ENCODE assay signal across 17 mouse cellular contexts in the genomic region with DNA sequence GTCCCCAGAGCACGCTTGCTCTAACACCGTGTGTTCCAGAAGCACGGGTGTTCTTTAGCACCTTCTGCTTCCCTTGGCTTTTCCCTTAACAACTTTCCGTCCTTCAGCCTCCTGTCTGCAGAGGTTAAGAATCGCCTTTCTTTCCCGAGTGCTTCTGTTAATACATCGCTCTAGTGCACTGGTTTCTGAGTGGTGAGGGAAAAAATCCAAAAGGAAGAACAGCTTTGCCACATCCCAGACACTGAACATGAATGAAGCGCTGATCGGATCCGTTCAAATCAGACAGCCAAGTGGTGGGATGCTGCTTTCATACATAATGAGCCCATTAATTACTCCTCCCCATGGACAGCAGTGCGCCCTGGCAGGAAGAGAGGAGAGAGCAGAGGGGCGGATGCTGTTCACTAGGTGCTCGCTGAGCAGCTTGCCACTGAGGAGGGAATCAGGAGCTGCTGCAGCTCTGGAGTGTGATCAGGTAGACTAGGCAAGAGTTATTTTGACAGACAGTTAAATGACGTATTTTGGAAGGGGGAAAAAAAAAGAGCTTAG. TPM values are rescaled to one million over a fixed set of nuclear protein-coding genes. Genes with fewer than 3 reads are reported as not detected.
DNase-seq lines count a peak whose midpoint lies in the region; ATAC-seq and TF ChIP-seq lines count a peak whose summit lies in the region.
"Had no signal": no experiment of that assay in that cellular context is flagged by ENCODE, and none has a peak within 500 bp of the region (broad histone marks: within the 10 kb centered on the region; RNA-seq: fewer than 3 reads in every experiment).

No protein-coding gene starts in this region.

- H3K36me3 ChIP-seq in midbrain, embryonic 12.5 days = no peaks in the 10 kb centered on the region
- no peaks in the 10 kb centered on the region for H3K36me3 ChIP-seq in midbrain, embryonic 11.5 days (ENCODE audit: control insufficient read depth, insufficient read depth, low read length)
- H3K36me3 ChIP-seq in forebrain, postnatal 0 days (ENCODE audit: insufficient read depth) = no peaks in the 10 kb centered on the region
- no peaks in the 10 kb centered on the region for H3K36me3 ChIP-seq in midbrain, postnatal 0 days (ENCODE audit: insufficient read depth, low read length)
- H3K36me3 ChIP-seq: limb, embryonic 13.5 days had no signal

- 54% methylated on average over 14 of the region's 14 CpGs for WGBS in midbrain, embryonic 12.5 days
- WGBS in midbrain, embryonic 11.5 days = 62% methylated on average over 14 of the region's 14 CpGs
- WGBS in forebrain, postnatal 0 days = 24% methylated on average over 14 of the region's 14 CpGs
- 32% methylated on average over 14 of the region's 14 CpGs for WGBS in midbrain, postnatal 0 days

- 0 out of 2 replicates have a peak overlapping the region, but pooled peaks have one; percentile 28 for H3K9ac ChIP-seq in midbrain, embryonic 12.5 days (replicated peaks)
- H3K9ac ChIP-seq in midbrain, embryonic 11.5 days (ENCODE audit: low read length) = no peak overlapping the region
- H3K9ac ChIP-seq in forebrain, postnatal 0 days = peak overlapping the region; percentile 22; the same call in 1 of the 2 replicates
- H3K9ac ChIP-seq in midbrain, postnatal 0 days (replicated peaks; ENCODE audit: low read length, poor library complexity, severe bottlenecking) = peak overlapping the region; percentile 36; the same call in 1 of the 2 replicates
- H3K9ac ChIP-seq: limb, embryonic 13.5 days had no signal

- DNase-seq in cerebellum, postnatal 14 days = peak; percentile 5 to 9
- DNase-seq in cerebellum, adult 18-20 months = no peak
- no peak for DNase-seq in midbrain, embryonic 11.5 days (ENCODE audit: low spot score, missing footprints)
- peak; percentile 37 for DNase-seq in forebrain, postnatal 0 days
- DNase-seq in midbrain, postnatal 0 days (ENCODE audit: low spot score) = peak; percentile 45
- no peak for DNase-seq in thymus, postnatal 25 days
- no peak for DNase-seq in yolk sac, embryonic 10.5 days (ENCODE audit: low spot score)
- DNase-seq: cerebellum, adult 11 months; kidney, postnatal 14 days had no signal

- H3K4me3 ChIP-seq in midbrain, embryonic 12.5 days = no peak overlapping the region
- no peak overlapping the region for H3K4me3 ChIP-seq in midbrain, embryonic 11.5 days (ENCODE audit: low read depth, low read length)
- peak overlapping the region; percentile 24 for H3K4me3 ChIP-seq in forebrain, postnatal 0 days (ENCODE audit: low read depth, low read length)
- H3K4me3 ChIP-seq in midbrain, postnatal 0 days (ENCODE audit: low read depth, low read length) = peak overlapping the region; percentile 29
- H3K4me3 ChIP-seq: limb, embryonic 13.5 days; myocyte had no signal

- no peak overlapping the region for H3K27ac ChIP-seq in midbrain, embryonic 12.5 days (replicated peaks)
- no peak overlapping the region for H3K27ac ChIP-seq in midbrain, embryonic 11.5 days (ENCODE audit: low read depth, low read length)
- no peak overlapping the region for H3K27ac ChIP-seq in forebrain, postnatal 0 days (ENCODE audit: low read depth, low read length)
- H3K27ac ChIP-seq in midbrain, postnatal 0 days (ENCODE audit: low read depth, low read length) = 0 out of 2 replicates have a peak overlapping the region, but pooled peaks have one; percentile 14
- H3K27ac ChIP-seq: limb, embryonic 13.5 days had no signal

- no peaks in the 10 kb centered on the region for H3K9me3 ChIP-seq in midbrain, embryonic 12.5 days
- no peaks in the 10 kb centered on the region for H3K9me3 ChIP-seq in midbrain, embryonic 11.5 days (ENCODE audit: control insufficient read depth, low read length)
- no peaks in the 10 kb centered on the region for H3K9me3 ChIP-seq in forebrain, postnatal 0 days (ENCODE audit: low read length)
- H3K9me3 ChIP-seq in midbrain, postnatal 0 days (ENCODE audit: low read length) = no peaks in the 10 kb centered on the region
- H3K9me3 ChIP-seq: limb, embryonic 13.5 days had no signal

- H3K4me1 ChIP-seq in midbrain, embryonic 12.5 days = peaks cover 7% of the 10 kb centered on the region
- H3K4me1 ChIP-seq in midbrain, embryonic 11.5 days (ENCODE audit: control insufficient read depth, insufficient read depth, low read length) = no peaks in the 10 kb centered on the region
- H3K4me1 ChIP-seq in forebrain, postnatal 0 days (ENCODE audit: insufficient read depth) = no peaks in the 10 kb centered on the region
- H3K4me1 ChIP-seq in midbrain, postnatal 0 days (ENCODE audit: insufficient read depth, low read length) = peaks cover 3% of the 10 kb centered on the region; the same call in 1 of the 2 replicates

- TF ChIP-seq CTCF in forebrain, postnatal 0 days (IDR thresholded peaks at IDR 0.05; ENCODE audit: low read depth) = no peak
- TF ChIP-seq CTCF in midbrain, postnatal 0 days (IDR thresholded peaks at IDR 0.05) = peak; percentile 14; the same call in 1 of the 2 replicates

- H3K27me3 ChIP-seq in midbrain, embryonic 12.5 days = no peaks in the 10 kb centered on the region
- no peaks in the 10 kb centered on the region for H3K27me3 ChIP-seq in midbrain, embryonic 11.5 days (ENCODE audit: control insufficient read depth, insufficient read depth, low read length)
- H3K27me3 ChIP-seq in forebrain, postnatal 0 days (ENCODE audit: insufficient read depth, low read length) = no peaks in the 10 kb centered on the region
- H3K27me3 ChIP-seq in midbrain, postnatal 0 days (ENCODE audit: insufficient read depth, low read length) = no peaks in the 10 kb centered on the region
- H3K27me3 ChIP-seq: limb, embryonic 13.5 days had no signal

- peak; percentile 44; the same call in 1 of the 2 replicates for ATAC-seq in midbrain, embryonic 12.5 days (ENCODE audit: low FRiP score, low read depth)
- ATAC-seq in midbrain, embryonic 11.5 days (ENCODE audit: low FRiP score) = no peak
- ATAC-seq in forebrain, postnatal 0 days = peak; percentile 85
- ATAC-seq in midbrain, postnatal 0 days (ENCODE audit: low FRiP score) = peak; percentile 43
- ATAC-seq: lung, postnatal 0 days had no signal

- H3K4me2 ChIP-seq in midbrain, embryonic 12.5 days (replicated peaks) = 0 out of 2 replicates have a peak overlapping the region, but pooled peaks have one; percentile 9
- no peak overlapping the region for H3K4me2 ChIP-seq in midbrain, embryonic 11.5 days
- H3K4me2 ChIP-seq in forebrain, postnatal 0 days (ENCODE audit: low read depth) = peak overlapping the region; percentile 39
- H3K4me2 ChIP-seq in midbrain, postnatal 0 days (ENCODE audit: low read depth, low read length, poor library complexity, severe bottlenecking) = peak overlapping the region; percentile 57
- H3K4me2 ChIP-seq: limb, embryonic 13.5 days had no signal

RNA-seq across cellular contexts. Expression of a gene that starts 42.0 kb away (rescaled TPM):
- polyA plus RNA-seq in midbrain, embryonic 12.5 days (2016; fragmentation: Nextera tagmentation; extraction: Ambion mirVana) = 6.6 and 7.8 TPM in 2 replicates
- polyA plus RNA-seq in midbrain, embryonic 11.5 days (2014; fragmentation: Nextera tagmentation; extraction: Ambion mirVana) = 6.7 and 6.9 TPM in 2 replicates
- total RNA-seq in forebrain, postnatal 0 days (2014; rRNA removed) = 4.3 and 4.6 TPM in 2 replicates
- 1.9 and 3.2 TPM in 2 replicates for polyA plus RNA-seq in forebrain, postnatal 0 days (2015; fragmentation: Nextera tagmentation; extraction: Ambion mirVana)
- 6.7 and 8.9 TPM in 2 replicates for total RNA-seq in midbrain, postnatal 0 days (2014; rRNA removed)
- polyA plus RNA-seq in midbrain, postnatal 0 days (2015; fragmentation: Nextera tagmentation; extraction: Ambion mirVana) = 2.8 and 3.5 TPM in 2 replicates

RNA-seq across cellular contexts. Expression of a gene that starts 54.2 kb away (rescaled TPM):
- 0.18 TPM in 1 of 2 replicates, not detected in the other for polyA plus RNA-seq in midbrain, embryonic 12.5 days (2016; fragmentation: Nextera tagmentation; extraction: Ambion mirVana)
- not detected in 2 replicates for polyA plus RNA-seq in midbrain, embryonic 11.5 days (2014; fragmentation: Nextera tagmentation; extraction: Ambion mirVana)
- total RNA-seq in forebrain, postnatal 0 days (2014; rRNA removed) = 3.8 and 4.7 TPM in 2 replicates
- polyA plus RNA-seq in forebrain, postnatal 0 days (2015; fragmentation: Nextera tagmentation; extraction: Ambion mirVana) = 1.2 and 2.7 TPM in 2 replicates
- total RNA-seq in midbrain, postnatal 0 days (2014; rRNA removed) = 7.6 and 7.7 TPM in 2 replicates
- 2.7 and 3.1 TPM in 2 replicates for polyA plus RNA-seq in midbrain, postnatal 0 days (2015; fragmentation: Nextera tagmentation; extraction: Ambion mirVana)
- total RNA-seq: gastrocnemius, adult 8-10 months; heart, postnatal 25 days; MEL had no signal
- polyA plus RNA-seq: limb, embryonic 13.5 days; lung, postnatal 0 days; myocyte; spleen, adult 2 months had no signal

Comparison
In these comparisons a context has a peak if more than half of its experiments do, and no peak if none do; other contexts are left out.
1. DNase-seq: peak in cerebellum, postnatal 14 days (2 of 2), forebrain, postnatal 0 days (single experiment) and midbrain, postnatal 0 days (single experiment); none in cerebellum, adult 18-20 months (0 of 2), midbrain, embryonic 11.5 days (single experiment), thymus, postnatal 25 days (single experiment) and yolk sac, embryonic 10.5 days (single experiment).
2. H3K4me3 ChIP-seq: peak in forebrain, postnatal 0 days (single experiment) and midbrain, postnatal 0 days (single experiment); none in midbrain, embryonic 12.5 days (single experiment) and midbrain, embryonic 11.5 days (single experiment).